Mouse (Mus musculus) MEL (cell line): ENCODE results near the gene Syne4.
A peak's percentile ranks its signal among the peaks of the same experiment; 100 is the strongest.

Experiments
- CTCF ChIP-seq, 3 experiments: IDR thresholded peaks in 2 of 3; conservative IDR thresholded peaks in 1 of 3; 2 replicates each; pipeline ENCODE4 v1.5.1; 2011 to 2012; ENCODE audit warnings: low read length in 3 of 3, low read depth in 2 of 3, mild to moderate bottlenecking in 2 of 3, improper control_type of control experiment in 1 of 3, inconsistent platforms in 1 of 3, mixed read lengths in 1 of 3, moderate library complexity in 1 of 3; ENCODE audit not compliant: control insufficient read depth in 1 of 3, insufficient read depth in 1 of 3, poor library complexity in 1 of 3, severe bottlenecking in 1 of 3
- EP300 ChIP-seq, 2 experiments: IDR thresholded peaks; 2 replicates each; pipeline ENCODE4 v1.6.1; 2011; ENCODE audit warnings: improper control_type of control experiment in 2 of 2, low read length in 2 of 2, low read depth in 1 of 2, mild to moderate bottlenecking in 1 of 2
- JUND ChIP-seq: IDR thresholded peaks from 2 replicates; pipeline ENCODE4 v1.6.1; 2011; ENCODE audit warnings: low read depth, mild to moderate bottlenecking, improper control_type of control experiment, low read length
- MAX ChIP-seq: IDR thresholded peaks from 2 replicates; pipeline ENCODE4 v1.6.1; 2011; ENCODE audit warnings: low read length, improper control_type of control experiment
- MAZ ChIP-seq: IDR thresholded peaks from 2 replicates; pipeline ENCODE4 v1.6.1; 2012; ENCODE audit warnings: low read depth, mild to moderate bottlenecking, inconsistent platforms, low read length, improper control_type of control experiment
- MEF2A ChIP-seq: IDR thresholded peaks from 2 replicates; pipeline ENCODE4 v1.6.1; 2014; ENCODE audit warnings: low read depth, mild to moderate bottlenecking, inconsistent platforms, low read length, improper control_type of control experiment; ENCODE audit not compliant: poor library complexity, insufficient replicate concordance, severe bottlenecking; ENCODE audit errors: extremely low read depth
- POLR2A ChIP-seq, 2 experiments: IDR thresholded peaks; 2 replicates each; pipeline ENCODE4 v1.6.1; 2011 to 2012; ENCODE audit warnings: low read length in 2 of 2, mild to moderate bottlenecking in 2 of 2, control low read depth in 1 of 2, improper control_type of control experiment in 1 of 2, low read depth in 1 of 2, moderate library complexity in 1 of 2; ENCODE audit not compliant: control insufficient read depth in 1 of 2, insufficient read depth in 1 of 2, poor library complexity in 1 of 2
- POLR2AphosphoS2 ChIP-seq: IDR thresholded peaks from 2 replicates; pipeline ENCODE4 v1.6.1; 2011; ENCODE audit warnings: low read length, improper control_type of control experiment
- POLR2AphosphoS5 ChIP-seq: IDR thresholded peaks from 2 replicates; pipeline ENCODE4 v1.6.1; 2012; ENCODE audit warnings: low read depth, borderline replicate concordance, mild to moderate bottlenecking, inconsistent platforms, low read length, moderate library complexity, mixed read lengths
- TBP ChIP-seq: IDR thresholded peaks from 2 replicates; pipeline ENCODE4 v1.8.0; 2011; ENCODE audit warnings: low read depth, low read length, improper control_type of control experiment
- UBTF ChIP-seq: IDR thresholded peaks from 2 replicates; pipeline ENCODE4 v1.6.1; 2012; ENCODE audit warnings: low read depth, mild to moderate bottlenecking, inconsistent platforms, low read length, improper control_type of control experiment, moderate library complexity, borderline replicate concordance; ENCODE audit not compliant: insufficient read depth
- USF2 ChIP-seq, 2 experiments: IDR thresholded peaks; 2 replicates each; pipeline ENCODE4 v1.6.1; 2011 to 2012; ENCODE audit warnings: improper control_type of control experiment in 2 of 2, low read length in 2 of 2, borderline replicate concordance in 1 of 2, inconsistent platforms in 1 of 2, low read depth in 1 of 2, mild to moderate bottlenecking in 1 of 2; ENCODE audit not compliant: insufficient read depth in 1 of 2
- ZMIZ1 ChIP-seq: IDR thresholded peaks from 2 replicates; pipeline ENCODE4 v1.6.1; 2012; ENCODE audit warnings: low read depth, mild to moderate bottlenecking, inconsistent platforms, low read length, improper control_type of control experiment, moderate library complexity

DNA sequence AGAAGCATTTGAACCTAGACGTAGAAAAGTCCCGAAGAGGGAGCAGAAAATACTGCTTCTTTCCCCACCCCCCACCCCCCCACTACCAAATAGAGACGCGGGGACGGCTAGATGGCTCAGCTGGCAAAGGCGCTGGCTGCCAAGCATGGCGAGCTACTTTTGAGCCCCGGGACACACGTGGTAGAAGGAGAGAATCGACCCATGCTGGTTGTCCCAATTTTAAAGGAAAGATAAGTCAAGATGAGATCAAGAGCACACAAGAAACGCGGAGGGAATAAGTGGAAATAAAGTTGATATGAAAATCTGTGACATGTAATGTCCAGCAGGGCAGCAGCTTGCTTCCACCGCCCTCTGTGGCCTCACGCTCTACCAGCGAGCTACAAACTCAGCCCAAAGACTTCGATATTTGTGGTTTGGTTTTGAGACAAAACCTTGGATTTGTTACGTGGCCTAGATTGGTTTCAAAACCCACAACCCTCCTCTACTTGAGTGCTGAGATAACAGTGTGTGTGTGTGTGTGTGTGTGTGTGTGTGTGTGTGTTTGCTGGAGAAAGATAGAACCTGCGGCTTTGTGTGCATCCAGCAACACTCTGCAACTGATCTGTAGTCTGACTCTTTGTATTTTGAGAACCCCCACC lies 18.1 kb downstream of the Syne4 start:
- TF ChIP-seq USF2 (IDR thresholded peaks at IDR 0.05; ENCODE audit: borderline replicate concordance in 1 of 2, insufficient read depth in 1 of 2, low read depth in 1 of 2, low read length in 2 of 2) (no peak), POLR2AphosphoS5 (no peak), CTCF (IDR thresholded peaks at IDR 0.05 in 2 of 3, conservative IDR thresholded peaks at IDR 0.05 in 1 of 3; ENCODE audit: control insufficient read depth in 1 of 3, insufficient read depth in 1 of 3, low read depth in 2 of 3, low read length in 3 of 3, poor library complexity in 1 of 3, severe bottlenecking in 1 of 3) (no peak; a peak in 1 of 6 replicates), MAX (no peak), MEF2A (no peak), TBP (no peak), ZMIZ1 (no peak), JUND (no peak), EP300 (IDR thresholded peaks at IDR 0.05; ENCODE audit: low read depth in 1 of 2, low read length in 2 of 2) (peak in 1 of 2 experiments; percentile 68; a peak in 2 of 4 replicates), UBTF (no peak), MAZ (no peak), POLR2AphosphoS2 (no peak), POLR2A (IDR thresholded peaks at IDR 0.05; ENCODE audit: control insufficient read depth in 1 of 2, insufficient read depth in 1 of 2, low read depth in 1 of 2, low read length in 2 of 2, poor library complexity in 1 of 2) (no peak)
